Comparison of ENCODE assay signal across 28 mouse cellular contexts in genomic region chr13:26734981-26735380, GRCm38 (mm10). TPM values are rescaled to one million over a fixed set of nuclear protein-coding genes. Genes with fewer than 3 reads are reported as not detected.
DNase-seq lines count a peak whose midpoint lies in the region.
"Had no signal": no experiment of that assay in that cellular context is flagged by ENCODE, and none has a peak within 500 bp of the region (broad histone marks: within the 10 kb centered on the region; RNA-seq: fewer than 3 reads in every experiment).

No protein-coding gene starts in this region.

- H3K27ac ChIP-seq in limb, embryonic 10.5 days, result no peak overlapping the region
- H3K27ac ChIP-seq: embryonic facial prominence, embryonic 13.5 days; forebrain, embryonic 13.5 days; heart, embryonic 10.5 days; hindbrain, embryonic 12.5 days had no signal

- H3K4me1 ChIP-seq in limb, embryonic 10.5 days, result peaks cover 5% of the 10 kb centered on the region; the same call in 1 of the 2 replicates
- H3K4me1 ChIP-seq: embryonic facial prominence, embryonic 13.5 days; forebrain, embryonic 13.5 days; heart, embryonic 10.5 days; hindbrain, embryonic 12.5 days had no signal

- WGBS in limb, embryonic 10.5 days, result 74% methylated on average over 1 of the region's 1 CpGs

- H3K36me3 ChIP-seq in limb, embryonic 10.5 days, result no peaks in the 10 kb centered on the region
- H3K36me3 ChIP-seq: embryonic facial prominence, embryonic 13.5 days; heart, embryonic 10.5 days; hindbrain, embryonic 12.5 days had no signal

- DNase-seq in embryo, embryonic 11 days, result peak; percentile 39
- no peak for DNase-seq in embryo, embryonic 9.5 days (ENCODE audit: extremely low spot score)
- DNase-seq in embryo, embryonic 11.5 days (ENCODE audit: low read depth, low spot score), result peak; percentile 17
- peak; percentile 29 for DNase-seq in limb, embryonic 10.5 days (ENCODE audit: low spot score)
- DNase-seq in adrenal gland, postnatal 36 days, result no peak
- no peak for DNase-seq in thymus, postnatal 36 days
- DNase-seq in layer of hippocampus, adult 18-20 months (ENCODE audit: low spot score in 2 of 2), result no peak
- DNase-seq: adrenal gland, adult 8-10 months; cerebellum, adult 11 months; cerebellum, adult 8-10 months; cerebellum, postnatal 14 days; gastrocnemius, postnatal 10 days; heart, adult 18-20 months; heart, postnatal 10 days; heart, postnatal 4 days had no signal

- H3K27me3 ChIP-seq in limb, embryonic 10.5 days (ENCODE audit: low read depth, poor library complexity, severe bottlenecking), result no peaks in the 10 kb centered on the region
- H3K27me3 ChIP-seq: embryonic facial prominence, embryonic 13.5 days; forebrain, embryonic 13.5 days; hindbrain, embryonic 12.5 days had no signal

- H3K4me3 ChIP-seq in limb, embryonic 10.5 days, result no peak overlapping the region
- H3K4me3 ChIP-seq: embryonic facial prominence, embryonic 13.5 days; forebrain, embryonic 13.5 days; heart, embryonic 10.5 days; hindbrain, embryonic 12.5 days had no signal

- no peaks in the 10 kb centered on the region for H3K9me3 ChIP-seq in limb, embryonic 10.5 days (replicated peaks)
- H3K9me3 ChIP-seq: embryonic facial prominence, embryonic 13.5 days; forebrain, embryonic 13.5 days; heart, embryonic 10.5 days; hindbrain, embryonic 12.5 days had no signal

RNA-seq across cellular contexts. Expression of gene Hdgfl1, which starts 35.0 kb away (rescaled TPM):
- polyA plus RNA-seq in limb, embryonic 10.5 days (2016; fragmentation: Nextera tagmentation; extraction: Ambion mirVana), result not detected in 2 replicates
- total RNA-seq in adrenal gland, postnatal 36 days (2021), result not detected
- not detected for total RNA-seq in layer of hippocampus, adult 18-20 months (2021)
- total RNA-seq: adrenal gland, adult 8-10 months; adrenal gland, postnatal 4 days; gastrocnemius, postnatal 10 days; gastrocnemius, postnatal 4 days; heart, adult 18-20 months; heart, postnatal 10 days; heart, postnatal 4 days; MEL had no signal
- polyA plus RNA-seq: brain, embryonic 14.5 days; C2C12; cortical plate, adult 2 months; embryonic facial prominence, embryonic 13.5 days; forebrain, embryonic 13.5 days; heart, embryonic 10.5 days; heart, embryonic 14.5 days; hindbrain, embryonic 12.5 days; hindbrain, embryonic 16.5 days; intestine, embryonic 14.5 days had no signal

Comparison
In these comparisons a context has a peak if more than half of its experiments do, and no peak if none do; other contexts are left out.
1. DNase-seq: peak in embryo, embryonic 11 days (single experiment), embryo, embryonic 11.5 days (single experiment) and limb, embryonic 10.5 days (single experiment); none in embryo, embryonic 9.5 days (single experiment), adrenal gland, postnatal 36 days (0 of 2), thymus, postnatal 36 days (0 of 2) and layer of hippocampus, adult 18-20 months (0 of 2).